Mouse (Mus musculus) adrenal gland, postnatal 4 days (tissue): ENCODE results near the gene Ptprk. TPM values are rescaled to one million over a fixed set of nuclear protein-coding genes. Genes with fewer than 3 reads are reported as not detected.

Source experiments
- DNase-seq, 2 experiments: peaks; one replicate each; pipeline ENCODE4 v3.0.0; 2021 to 2022; ENCODE audit warnings: low spot score in 2 of 2, mixed read lengths in 2 of 2
- total RNA-seq, 2 experiments: library from RNA; stranded (reverse); gene quantifications; 2 replicates each; pipeline ENCODE4 v1.2.3; 2021

Ptprk gene
- total RNA-seq, 2 experiments from 2014 or later, result 28.4 to 35.3 TPM

DNA sequence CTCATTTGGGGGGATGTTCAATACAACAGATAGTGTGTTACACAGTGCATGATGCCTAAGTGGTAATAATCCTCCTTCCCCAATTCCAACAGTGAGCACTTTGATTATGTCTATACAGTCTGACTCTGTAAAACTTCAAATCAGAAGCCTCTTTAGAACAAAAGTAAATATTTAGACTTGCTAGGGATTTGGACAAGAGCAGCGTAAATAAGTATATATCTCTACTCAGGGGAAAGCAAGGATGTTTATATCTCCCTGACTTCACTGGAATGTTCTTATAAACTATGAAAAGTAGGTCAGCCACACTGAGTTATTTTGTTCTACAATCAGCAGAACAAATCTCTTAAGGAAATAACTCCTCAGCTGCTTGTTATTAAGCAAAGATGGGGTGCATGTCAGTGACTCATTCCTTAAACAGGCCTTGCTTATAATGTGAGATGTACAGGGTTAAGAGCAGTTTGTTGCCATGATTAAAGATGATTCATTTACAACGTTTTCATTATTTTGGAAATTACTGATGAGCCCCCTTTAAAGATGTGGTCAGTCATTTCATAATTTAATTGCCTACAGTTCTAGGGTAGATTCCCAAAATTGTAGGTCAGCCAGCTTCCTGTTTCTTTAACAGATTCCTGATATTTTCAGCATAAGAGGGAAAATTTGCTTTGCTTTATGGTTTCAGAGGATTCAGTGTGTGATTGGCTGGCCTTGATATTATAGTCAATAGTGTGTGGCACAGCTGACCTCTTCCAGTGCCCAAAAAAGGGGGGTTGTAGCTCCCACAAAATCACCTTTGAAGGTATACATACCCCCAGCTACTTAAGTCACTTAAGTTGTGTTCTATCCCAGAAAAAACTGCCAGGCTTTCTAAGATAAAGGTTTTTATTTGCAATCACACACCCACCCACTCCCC is 321.2 kb downstream of the Ptprk start:
- no peak for DNase-seq

DNA sequence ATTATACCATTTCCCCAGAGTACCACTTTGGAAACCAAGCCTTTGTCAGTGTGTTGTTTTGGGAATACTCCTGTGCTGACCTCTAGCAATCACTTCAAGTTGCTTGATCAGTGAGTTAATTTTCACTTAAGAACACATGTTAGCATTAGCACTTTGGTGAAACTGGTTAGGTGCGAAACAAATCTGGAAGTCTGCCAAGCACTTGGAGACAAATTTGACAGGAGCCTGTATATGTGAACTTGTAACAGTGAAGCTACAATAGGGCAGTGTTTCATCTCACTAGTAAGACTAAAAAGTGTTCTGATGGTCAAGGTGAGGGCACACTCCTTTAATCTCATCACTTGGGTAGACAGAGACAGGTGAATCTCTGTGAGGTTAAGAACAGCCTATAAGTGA is 321.9 kb downstream of the Ptprk start:
- no peak for DNase-seq

GRCm38 (mm10) chr10:28401796-28402195 is 327.2 kb downstream of the Ptprk start:
- no peak for DNase-seq

DNA sequence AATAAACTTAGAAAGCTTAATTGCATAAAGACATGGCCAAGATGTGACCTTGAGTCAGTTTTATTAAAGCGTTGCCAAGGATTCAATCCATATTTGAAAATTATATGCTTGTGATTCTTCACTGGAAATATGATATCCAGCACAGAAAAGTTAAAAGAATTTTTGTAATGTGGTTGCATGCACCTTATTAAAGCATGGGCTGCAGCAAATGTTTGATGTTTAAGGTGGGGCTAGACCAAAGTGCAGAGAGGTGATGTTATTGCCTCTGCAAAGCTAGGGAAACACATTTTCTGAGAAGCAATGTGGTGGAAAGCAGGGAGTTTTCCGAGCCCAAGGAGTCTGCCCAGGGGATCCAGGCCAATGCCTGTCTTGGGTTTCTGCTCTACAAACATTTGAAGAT is 334.4 kb downstream of the Ptprk start:
- no peak for DNase-seq

- no peak for DNase-seq
These were observed 340.2 kb downstream of the Ptprk start for GRCm38 (mm10) chr10:28414823-28415222.

DNA sequence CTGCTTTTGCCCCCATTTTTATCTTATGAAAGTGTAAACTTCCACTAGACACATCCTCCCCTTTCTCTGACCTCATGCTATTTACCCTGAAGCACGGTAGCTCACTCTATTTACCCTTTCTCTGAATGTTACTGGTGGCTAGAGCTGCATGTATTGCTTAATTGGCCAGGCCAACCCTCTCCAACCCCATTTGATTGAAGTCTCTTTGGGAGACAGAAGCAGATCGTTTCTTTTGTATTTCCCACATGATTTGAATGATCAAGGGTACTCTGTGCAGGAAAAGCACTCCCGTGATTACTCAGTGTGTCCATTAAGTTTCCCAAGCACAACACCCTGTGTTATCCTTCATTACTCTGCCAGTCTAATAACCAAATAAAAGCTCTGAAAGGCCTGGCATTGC is 348.0 kb downstream of the Ptprk start:
- DNase-seq, result no peak

- DNase-seq, result no peak
These were observed 350.8 kb downstream of the Ptprk start for GRCm38 (mm10) chr10:28425371-28425770.

DNA sequence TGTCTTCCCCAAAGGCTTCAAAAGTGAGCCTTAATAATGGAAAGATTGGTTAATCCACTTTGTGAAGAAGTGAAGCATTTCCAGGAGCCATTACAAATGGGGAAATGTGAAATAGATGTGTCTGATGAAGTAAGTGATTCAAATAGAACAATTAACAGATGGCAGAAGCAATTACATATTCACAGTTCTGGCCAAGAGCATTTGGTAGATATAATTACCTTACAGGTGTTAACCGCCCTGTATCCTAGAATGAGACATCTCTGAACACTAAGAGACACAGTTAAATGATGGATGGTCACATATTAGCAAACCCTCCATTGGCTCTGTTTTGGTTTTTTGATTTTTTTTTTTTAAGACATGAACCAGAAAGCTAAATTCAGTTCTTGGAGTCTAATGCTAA is 361.5 kb downstream of the Ptprk start:
- no peak for DNase-seq

- no peak for DNase-seq
These were observed 375.2 kb downstream of the Ptprk start for GRCm38 (mm10) chr10:28449853-28450252.

DNA sequence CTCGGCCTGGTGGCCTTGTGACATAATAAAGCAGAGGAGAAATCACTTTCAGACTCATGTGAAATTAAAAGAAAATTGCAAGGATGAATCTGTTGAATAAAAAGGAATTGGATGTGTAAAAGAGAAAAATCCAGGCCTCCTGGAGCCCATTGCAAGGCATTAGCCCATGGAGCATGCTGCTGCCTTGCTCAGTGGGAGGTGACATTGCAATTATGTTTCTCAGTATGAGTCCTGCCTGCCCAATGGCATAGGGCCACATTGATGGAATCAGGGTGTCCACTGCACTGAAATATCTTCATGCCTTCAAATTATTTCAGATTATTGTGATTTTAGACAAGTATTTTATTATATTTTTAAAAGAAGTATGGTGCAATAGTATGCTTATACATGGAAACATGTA is 376.0 kb downstream of the Ptprk start:
- no peak for DNase-seq

DNA sequence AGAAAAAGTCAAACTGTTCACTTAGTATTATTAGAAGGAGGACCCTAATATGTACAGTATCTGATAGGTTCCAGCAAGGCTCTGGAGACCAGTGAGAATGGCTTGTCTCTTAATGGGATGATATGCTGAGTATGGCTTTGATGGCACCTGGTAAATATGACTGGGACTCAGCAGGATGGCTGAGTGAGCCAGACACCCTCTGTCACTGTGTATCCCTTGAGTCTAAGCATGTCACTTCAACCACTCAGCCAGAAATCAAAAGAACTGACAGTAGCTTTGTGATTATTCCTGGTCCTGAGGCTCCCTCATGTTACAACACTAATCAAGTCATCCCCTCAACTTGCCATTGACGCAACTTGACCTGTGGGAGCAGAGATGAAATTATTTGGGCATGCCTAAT is 383.4 kb downstream of the Ptprk start:
- DNase-seq, result no peak

- DNase-seq, result no peak
These were observed 385.3 kb downstream of the Ptprk start for GRCm38 (mm10) chr10:28459963-28460362.

DNA sequence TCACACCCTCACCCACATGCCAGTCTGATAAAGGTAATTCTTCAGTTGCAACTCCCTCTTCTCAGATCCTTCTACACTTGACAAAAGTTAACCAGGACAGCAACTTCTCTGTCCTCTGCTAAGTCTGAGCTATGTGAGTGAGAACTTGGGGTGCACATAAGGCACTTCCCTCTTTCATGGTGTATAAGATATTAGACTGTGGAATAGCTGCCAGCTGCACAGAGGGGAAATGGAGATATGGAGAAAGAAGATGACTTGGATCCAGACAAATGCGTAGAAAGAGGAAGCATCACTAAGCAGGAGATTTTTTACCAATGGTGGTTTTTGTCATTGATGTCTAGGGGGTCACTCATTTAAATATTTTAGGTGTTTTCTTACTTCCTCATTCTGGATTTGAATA is 389.1 kb downstream of the Ptprk start:
- no peak for DNase-seq

GRCm38 (mm10) chr10:28464766-28465548 is 390.3 kb downstream of the Ptprk start:
- DNase-seq, result no peak

GRCm38 (mm10) chr10:28485574-28485973 is 411.0 kb downstream of the Ptprk start:
- DNase-seq, result no peak

DNA sequence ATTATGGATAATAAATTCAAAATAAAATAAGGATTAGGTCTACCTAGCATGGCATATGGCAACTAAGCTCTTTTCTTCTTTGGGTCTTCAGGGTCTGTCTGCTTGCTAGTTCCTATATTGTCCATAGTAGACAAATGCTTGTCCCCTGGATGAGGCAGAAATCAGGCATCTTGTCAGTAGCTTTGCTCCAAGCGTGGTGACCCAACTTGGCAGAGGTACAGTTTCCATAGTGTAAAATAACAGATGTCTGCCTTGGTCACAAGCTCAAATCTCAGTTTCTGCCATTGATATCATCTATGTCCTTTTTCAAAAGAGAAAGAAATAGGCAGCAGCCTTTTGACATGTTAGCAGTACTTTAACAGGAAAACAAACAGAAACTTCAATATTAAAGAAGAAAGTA is 416.4 kb downstream of the Ptprk start:
- no peak for DNase-seq

DNA sequence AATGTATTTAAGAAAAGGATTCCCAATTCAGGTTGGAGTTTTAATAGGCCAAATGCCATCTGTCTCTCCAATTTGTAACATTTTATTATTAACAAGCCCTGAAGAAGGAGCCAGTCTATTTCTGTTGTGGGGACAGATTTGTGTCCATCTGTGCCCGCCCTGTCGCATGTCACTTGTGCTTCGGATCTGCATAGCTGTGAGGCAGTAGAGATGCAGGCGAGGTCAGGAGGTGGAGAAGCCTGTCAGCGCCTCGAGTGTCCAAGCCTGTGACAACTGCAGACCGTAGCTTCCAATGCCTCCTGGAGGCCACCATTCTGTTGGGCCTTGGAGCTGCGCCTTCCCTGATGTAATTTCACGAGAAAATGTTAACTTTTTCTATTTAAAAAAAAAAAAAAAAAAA is 417.6 kb downstream of the Ptprk start:
- DNase-seq, result no peak

- no peak for DNase-seq
These were observed 418.2 kb downstream of the Ptprk start for GRCm38 (mm10) chr10:28492870-28493269.

DNA sequence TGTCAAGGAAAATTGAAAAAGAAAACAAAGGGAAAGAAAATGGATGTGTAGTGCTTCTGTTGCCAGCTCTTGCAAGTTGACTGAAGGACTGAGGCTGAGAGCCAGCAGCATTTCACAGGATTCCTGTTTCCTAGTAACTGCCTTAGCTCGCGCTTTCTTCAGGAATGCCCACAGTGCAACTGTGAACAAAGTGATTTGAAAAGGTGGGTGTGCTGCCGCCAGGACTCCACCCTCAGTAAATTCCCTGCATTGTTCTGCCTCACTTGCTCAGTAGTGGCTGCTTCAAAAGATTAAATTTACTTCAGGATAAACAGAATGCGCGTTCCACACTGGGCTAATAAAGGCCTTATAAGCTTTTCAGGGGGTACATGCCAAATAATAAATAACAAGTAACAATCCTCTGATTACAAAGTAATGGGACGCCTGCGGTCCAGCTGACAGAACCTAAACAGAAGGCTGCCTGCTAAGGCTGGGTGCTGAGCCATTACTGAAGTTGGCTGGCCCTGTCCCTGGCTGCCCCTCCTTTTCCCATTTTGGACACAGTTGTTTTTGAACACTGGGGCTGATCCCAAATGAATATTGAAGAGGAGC is 418.7 kb downstream of the Ptprk start:
- DNase-seq, result no peak

GRCm38 (mm10) chr10:28497791-28498190 is 423.2 kb downstream of the Ptprk start:
- DNase-seq, result no peak

GRCm38 (mm10) chr10:28498504-28498903 is 423.9 kb downstream of the Ptprk start:
- no peak for DNase-seq

GRCm38 (mm10) chr10:28513601-28514000 is 439.0 kb downstream of the Ptprk start:
- DNase-seq, result no peak
